Mouse (Mus musculus) left cerebral cortex, postnatal 4 days (tissue): ENCODE measurements at regions not wholly inside any gene's neighbourhood (a gene's known extent, or its start where the extent isn't known, plus 50 kb on each side); places are given as distances from the start of the nearest gene placed in this dataset.
A peak's percentile ranks its signal among the peaks of the same experiment; 100 is the strongest.

Experiments used
- DNase-seq: peaks from one replicate; pipeline ENCODE4 v3.0.0-alpha.2; 2022
- intact Hi-C: fragments of 180-260 bp; cut with DNase I; formaldehyde crosslinking; loops from one replicate; pipeline ENCODE4 v1.15.1; 2025

DNA sequence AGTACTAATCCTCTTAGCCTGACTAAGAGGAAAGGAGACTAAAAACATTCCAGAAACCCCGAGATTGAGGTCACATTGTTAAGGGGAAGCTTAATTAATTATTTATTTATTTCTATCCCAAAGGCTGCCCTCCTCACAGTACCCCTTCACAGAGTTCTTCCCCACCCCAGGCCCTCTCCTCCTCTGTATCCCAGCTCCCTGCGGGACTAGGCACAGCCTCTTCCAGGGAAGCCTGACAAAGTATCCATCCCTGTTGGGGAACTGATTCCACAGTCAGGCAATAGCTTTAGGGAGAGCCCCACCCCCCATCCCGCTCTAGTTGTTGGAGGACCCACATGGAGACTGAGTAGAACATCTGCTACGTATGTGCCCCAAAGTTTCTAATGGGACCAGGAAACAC lies 254.6 kb downstream of the Atp23 start:
- DNase-seq: no peak
- intact Hi-C loops: no loop called here

DNA sequence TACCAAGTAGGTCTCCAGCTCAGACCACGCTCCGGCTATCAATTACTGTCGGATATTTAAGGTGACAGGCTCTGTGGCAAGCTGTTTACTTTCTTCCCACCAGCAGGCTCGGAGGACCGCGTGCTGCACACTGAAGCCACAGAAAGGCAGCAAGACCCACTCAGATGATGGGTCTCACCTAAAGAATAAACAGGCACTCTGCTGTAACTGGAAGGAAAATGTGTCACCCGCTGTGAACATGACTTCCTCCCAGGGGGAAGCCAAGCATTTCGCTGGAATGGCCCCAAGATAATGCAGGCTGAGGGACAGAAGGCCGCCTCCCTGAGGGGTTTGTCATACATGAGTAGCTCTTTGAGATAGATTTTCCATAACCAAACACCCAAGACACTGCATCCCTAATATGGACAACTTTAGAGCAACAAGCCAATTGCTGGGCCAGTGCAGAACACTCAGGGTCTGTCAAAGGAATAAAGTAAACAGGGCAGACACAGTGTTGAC lies 259.3 kb downstream of the Atp23 start:
- peak; percentile 69 for DNase-seq
- intact Hi-C loops: no loop called here

DNA sequence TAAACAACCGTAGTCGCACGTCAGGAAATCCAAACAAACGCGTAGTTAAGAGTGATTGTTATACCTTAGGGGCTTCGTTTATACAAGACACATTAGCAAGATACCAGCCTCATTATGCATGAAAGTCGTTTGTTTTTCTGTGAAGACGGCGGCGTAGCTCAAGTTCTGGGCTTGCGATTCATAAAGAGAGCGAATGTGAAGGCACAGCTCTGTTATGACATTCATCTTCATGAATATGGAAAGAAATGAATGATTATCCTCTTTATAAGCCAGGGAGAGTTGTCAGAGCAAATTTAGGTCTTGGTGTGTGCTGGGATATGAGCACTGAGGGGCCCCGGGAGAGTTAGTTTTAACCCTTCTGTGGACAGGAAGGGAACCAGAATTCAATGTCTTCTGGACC lies 266.4 kb downstream of the Atp23 start:
- intact Hi-C loops: no loop called here
- DNase-seq: no peak

DNA sequence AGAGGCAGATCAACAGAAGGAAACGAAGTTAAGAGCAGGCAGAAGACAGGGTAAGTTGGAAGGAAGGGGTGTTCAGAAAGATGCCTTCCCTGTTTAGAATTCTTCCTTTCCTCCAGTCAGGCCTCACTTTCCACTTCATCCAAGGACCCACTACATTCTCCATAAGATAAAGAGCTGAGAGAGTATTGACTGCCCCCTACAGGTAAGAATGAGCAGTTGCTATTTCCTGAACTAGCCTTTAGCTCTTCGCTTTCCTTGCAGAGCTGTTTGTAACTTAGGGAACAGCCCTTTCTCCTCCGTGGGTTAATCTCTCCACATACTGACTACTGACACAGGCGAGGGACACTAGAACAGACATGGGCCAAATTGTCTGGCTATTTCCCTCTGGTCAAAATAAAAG lies 273.1 kb downstream of the Atp23 start:
- intact Hi-C loops: no loop called here
- no peak for DNase-seq

DNA sequence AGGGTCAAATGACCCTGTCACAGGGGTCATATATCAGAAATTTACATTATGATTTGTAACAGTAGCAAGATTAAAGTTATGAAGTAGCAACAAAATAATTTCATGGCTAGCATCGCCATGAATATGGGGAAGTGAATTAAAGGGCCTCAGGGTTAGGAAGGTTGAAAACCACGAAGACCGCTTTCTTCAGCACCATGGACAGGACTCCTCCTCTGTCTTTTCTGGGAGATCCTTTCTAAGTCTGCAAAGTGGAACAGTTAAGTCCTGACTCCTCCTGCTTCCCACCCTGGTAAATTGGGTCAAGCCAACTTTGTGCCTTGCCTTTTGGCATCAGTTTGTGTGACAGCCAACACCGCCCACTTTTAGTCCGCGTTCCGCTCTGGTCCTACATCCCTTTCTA lies 275.7 kb downstream of the Atp23 start:
- DNase-seq: no peak
- intact Hi-C loops: no loop called here

DNA sequence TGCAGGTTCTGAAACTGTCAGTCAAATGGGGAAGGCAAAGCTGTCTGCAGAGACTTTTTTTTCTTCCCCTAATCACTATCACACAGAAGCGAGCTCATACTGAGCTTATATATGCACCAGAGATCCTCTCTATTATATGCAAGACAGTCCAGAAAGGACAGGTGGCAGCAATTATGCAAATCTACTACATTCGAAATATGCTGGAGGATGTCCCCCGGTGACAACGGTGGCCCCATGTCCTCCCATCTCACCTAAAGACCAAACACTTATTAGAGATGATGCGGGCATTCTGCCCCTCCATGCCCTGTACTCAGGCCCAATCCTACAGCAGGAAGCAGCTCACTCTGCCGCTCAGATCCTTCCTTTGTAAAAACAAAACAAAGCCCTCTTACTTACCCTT lies 280.4 kb downstream of the Atp23 start:
- DNase-seq: no peak
- intact Hi-C loops: no loop called here

DNA sequence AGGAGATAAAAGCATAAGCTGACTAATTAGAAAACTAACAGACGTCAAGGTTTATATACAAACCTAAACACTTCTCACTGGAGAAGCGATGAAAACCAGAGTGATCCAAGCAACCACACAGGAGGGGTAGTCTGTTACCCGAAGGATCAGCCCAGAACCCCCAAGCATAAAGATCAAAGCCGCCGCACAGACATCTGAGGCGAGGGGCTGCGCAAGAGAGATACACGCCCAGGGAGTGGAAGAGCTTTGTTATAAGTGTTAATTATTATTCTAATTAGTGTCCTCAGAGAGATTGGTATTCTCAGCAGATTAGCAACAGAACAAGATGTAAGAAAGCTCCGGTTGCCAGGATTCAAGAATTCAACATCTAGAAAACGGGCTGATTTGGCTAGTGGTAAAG lies 281.2 kb downstream of the Atp23 start:
- intact Hi-C loops: no loop called here

DNA sequence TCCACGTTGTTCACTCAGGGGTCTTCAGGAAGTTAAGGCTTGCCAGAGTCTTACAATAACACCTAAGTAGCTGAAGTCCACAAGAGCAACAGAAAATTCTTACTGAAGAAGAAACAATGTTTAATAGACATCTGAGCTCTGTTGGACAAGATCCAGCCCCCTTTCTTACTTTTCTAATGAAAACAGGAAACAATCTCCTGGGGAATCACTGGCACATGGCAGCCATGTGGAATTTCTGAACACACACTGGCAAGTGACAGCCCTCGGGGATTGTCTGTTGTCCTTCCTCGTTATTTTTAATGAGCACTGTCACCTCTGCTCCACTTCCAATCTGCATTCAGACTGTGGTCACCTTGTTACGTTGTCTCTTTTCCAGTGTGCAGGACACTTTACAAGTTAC lies 288.9 kb downstream of the Atp23 start:
- DNase-seq: no peak
- intact Hi-C loops: no loop called here

More for the DNA sequence above, 281.2 kb downstream of the Atp23 start:
- DNase-seq: no peak

DNA sequence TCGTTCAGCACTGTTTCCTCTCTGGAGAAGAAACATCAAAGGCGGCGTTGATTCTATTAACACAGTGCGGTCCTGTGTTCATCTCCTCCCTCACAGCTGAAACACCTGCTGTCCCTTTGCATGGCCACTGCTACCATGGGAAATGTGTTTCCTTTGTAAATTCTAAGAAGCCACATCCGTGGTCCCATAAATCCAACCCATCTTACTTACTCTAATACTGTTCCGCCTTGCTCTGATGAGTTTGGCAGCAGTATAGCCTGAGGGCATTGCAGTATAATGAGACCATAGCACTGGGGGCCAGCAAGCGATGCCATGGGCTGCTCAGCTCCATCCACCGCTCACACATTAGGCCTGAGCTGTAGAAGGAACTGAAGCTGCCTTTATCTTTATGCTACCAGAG lies 290.6 kb downstream of the Atp23 start:
- intact Hi-C loops: no loop called here
- DNase-seq: no peak

DNA sequence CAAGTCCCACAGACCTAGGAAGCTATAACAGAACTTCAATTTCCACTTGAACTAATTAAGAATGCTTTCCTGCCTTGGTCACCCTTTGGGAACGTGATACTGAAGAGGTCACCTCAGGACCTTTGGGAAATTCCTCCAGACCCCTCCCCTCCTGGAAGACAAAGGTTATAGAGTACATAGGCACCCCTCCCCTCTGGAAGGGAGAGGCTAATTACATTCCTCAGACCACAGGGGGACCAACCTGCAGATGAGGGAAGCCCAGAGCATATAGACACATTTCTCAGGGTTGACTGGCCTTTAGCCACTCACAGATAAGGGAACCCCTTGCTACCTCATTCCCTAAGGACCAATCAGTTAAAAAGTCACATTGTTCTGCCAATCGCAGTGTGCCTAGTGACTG lies 301.5 kb downstream of the Atp23 start:
- intact Hi-C loops: no loop called here
- no peak for DNase-seq

DNA sequence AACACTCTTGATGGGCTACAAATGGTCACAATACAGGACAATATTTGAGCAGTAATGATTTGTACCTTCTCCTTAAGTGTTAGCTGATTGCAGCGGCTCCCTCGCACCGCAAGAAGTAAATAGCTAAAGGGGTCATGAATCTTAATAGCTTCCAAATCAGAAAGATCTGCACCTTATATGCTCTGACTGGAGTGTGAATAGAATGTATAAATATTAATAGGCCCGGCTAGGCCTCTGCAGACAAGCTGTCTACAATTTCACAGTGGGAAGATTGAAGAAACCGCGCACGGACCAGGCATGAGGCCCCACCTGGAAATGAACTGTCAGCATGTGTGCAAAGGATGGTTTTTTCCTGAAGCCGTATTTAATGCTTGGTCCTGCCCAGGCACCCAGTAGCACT lies 333.0 kb downstream of the Atp23 start:
- intact Hi-C loops: no loop called here
- no peak for DNase-seq

DNA sequence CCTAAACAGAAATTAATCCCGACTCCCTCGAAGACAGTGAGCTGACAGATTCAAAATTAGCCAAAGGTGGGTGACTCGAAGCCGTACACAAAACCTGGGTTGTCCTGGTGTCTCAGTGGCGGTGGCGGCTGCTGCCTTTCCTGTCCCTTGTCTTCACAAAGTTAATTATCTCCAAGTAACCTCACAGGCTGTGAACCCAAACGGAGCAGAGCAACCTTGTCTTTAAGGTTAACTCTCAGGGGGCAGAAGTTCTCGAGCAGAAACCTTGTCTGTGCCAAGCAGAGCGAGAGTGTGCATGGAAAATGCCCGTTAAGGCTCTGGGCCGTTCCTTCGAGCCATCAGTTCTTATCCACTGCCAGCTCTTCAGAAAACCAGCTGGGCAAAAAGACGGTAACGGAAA lies 335.8 kb downstream of the Atp23 start:
- intact Hi-C loops: no loop called here
- DNase-seq: no peak

DNA sequence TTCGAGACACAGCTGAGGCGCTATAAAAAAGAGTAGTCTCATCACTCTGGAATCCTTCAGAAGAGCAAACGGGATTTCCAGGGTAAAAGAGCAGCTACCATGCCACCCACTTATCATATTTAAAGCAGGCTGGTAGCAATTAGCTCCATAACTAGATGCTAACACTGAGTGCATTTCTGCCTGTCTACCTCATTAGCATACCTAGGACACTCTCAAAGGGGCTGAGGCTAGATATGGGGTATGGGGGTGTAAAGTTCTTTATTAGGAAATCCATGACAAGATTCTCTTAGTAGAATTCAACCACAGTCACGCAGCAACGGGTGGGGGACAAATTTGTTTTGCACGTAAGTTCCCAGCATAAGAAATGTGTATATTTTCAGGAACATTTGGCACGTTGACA lies 346.1 kb downstream of the Atp23 start:
- intact Hi-C loops: no loop called here
- DNase-seq: no peak

DNA sequence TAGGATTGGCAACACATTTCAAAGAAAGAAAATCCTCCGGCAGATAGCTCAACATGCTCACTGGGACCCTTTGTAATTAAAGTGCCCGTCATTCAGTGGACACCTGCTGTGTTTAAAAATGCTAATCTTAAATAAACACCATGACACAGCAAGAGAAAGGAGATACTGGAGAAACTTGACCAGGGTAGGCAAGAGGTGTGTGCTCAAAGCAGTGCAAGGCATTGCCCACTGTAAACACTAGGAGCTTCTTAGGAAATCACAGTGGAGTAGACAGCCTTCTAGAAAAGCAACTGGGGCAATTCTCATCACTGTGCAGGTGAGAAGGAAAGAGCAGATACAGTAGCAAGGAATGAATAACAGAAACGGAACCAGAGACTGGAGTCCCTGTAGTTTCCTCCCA lies 369.2 kb downstream of the Atp23 start:
- DNase-seq: no peak
- intact Hi-C loops: loop anchor here (10.0 kb wide), 1 partner anchor 333 kb away; no protein-coding TSS in a partner anchor

DNA sequence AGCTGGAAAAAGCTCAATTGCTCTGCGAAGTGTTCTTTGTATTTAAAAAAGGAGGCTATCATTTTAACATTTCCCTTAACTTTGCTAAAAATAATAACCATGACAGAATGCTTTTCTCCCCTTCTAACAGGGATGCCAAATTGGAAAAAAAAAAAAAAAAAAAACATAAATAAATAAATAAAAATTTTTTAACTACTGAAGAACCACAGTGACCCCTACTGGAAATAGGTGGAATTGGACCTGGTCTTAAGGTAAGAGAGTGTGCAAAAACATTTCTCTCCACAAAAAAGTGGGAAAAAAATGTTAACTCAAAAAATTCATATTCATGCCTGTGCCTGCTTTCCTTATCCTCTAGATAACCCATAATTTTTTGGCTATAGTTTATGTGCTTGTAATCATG lies 369.8 kb downstream of the Atp23 start:
- intact Hi-C loops: loop anchor here (10.0 kb wide), 1 partner anchor 333 kb away; no protein-coding TSS in a partner anchor
- peak; percentile 19 for DNase-seq

DNA sequence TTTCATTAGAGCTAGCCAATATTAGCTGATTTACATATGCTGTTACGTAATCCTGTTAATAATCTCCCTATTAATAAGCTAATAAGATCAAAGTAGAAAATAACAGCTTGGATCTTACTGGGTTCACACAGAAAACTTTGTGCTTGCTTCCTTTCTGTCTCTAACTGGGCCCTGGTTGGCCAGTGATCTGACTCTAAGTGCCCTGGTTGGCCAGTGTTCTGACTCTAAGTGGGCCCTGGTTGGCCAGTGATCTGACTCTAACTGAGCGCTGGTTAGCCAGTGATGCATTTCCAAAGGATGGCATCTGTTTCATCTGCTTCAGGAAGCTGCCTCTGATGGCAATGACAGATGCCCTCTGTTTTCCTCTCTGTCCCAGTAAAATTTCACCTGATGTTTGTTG lies 372.4 kb downstream of the Atp23 start:
- intact Hi-C loops: loop anchor here (10.0 kb wide), 2 partner anchors 194 to 804 kb away; no protein-coding TSS in a partner anchor
- no peak for DNase-seq

DNA sequence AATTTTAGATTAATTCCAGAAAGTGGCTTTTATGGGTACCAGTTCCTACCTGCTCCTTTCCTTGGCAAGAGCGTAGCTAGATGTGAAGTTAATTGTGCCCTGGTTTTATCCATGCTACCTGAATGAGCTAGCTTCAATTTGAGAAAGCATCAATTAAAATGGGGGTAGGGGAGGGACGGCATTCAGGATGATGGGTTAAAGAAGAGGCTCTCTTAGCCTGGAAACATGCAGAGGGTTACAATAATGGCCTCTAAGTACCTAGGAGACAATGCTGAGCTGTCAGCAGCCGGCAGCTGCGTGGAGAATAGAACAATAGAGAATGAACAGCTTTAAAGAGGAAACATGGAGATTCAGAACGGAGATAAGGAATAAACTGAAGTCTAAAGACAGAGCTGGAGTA lies 375.0 kb downstream of the Atp23 start:
- DNase-seq: no peak

DNA sequence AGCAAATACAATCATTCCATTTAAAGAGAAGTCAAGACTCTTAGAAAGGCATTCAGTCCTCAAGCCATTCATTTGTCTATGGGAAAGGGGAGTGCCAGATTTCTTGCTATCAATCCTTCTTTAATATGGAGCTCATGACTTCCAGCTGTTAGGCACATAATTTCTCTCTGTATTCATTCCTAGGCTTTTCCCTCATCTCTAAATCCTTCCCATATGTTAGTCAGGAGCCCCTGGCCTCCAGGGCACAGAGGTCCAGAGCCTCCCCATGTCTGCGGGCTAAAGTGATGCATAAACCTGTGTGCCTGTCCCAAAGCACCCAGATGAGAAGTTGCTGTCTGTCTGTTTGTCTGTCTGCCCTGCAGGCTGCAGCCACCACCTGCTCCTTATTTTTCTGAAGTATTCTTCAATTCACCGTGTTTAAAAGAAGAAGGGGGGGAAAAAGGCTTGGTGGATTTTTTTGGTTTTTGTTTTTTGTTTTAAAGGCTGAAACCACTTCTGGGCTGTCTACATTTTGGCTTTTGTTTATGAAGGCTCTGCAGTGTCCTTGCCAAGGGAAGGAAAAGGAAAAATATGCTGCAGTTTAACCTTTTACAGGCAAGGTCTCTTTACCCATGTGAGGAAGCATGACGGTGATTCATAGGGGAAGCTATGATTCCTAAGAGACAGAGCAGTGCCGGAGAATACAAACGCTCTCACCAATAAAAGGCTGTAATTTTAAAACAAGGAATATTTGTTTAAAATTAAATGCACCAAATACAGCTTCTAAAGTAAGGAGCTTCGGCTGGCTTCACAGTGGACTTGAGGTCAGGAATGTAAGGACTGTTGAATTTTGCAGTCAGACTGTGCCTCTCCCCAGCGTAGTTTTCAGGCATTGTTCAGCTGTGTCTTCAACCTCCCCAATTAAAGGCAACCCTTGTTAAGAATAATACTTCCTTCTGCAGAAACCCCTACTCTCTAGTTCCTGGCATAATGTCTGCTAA lies 379.0 kb downstream of the Atp23 start:
- intact Hi-C loops: loop anchor here (10.0 kb wide), 2 partner anchors 187 to 797 kb away; no protein-coding TSS in a partner anchor
- no peak for DNase-seq

More for the DNA sequence above, 375.0 kb downstream of the Atp23 start:
- intact Hi-C loops: loop anchor here (10.0 kb wide), 2 partner anchors 191 to 801 kb away; no protein-coding TSS in a partner anchor

DNA sequence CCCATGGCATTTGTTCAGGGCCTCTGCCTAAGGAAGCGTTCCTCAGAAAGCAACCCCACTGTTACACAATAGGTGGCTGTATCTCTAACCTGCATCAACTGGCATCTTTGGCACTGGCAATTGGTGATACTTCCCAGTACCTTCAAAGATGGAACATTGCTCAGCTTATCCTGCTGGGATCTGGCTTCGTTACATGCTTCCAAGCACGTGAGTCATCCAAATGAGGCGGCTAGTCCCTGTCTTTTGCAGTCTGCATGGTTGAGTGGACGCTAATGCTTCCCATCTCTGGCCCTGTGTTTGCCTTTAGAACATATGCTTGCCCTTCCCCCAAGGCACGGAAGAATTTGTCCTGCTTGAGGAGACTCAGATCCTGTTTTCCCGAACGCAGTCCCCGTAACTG lies 380.2 kb downstream of the Atp23 start:
- DNase-seq: peak; percentile 75
- intact Hi-C loops: loop anchor here (10.0 kb wide), 2 partner anchors 186 to 796 kb away; no protein-coding TSS in a partner anchor

DNA sequence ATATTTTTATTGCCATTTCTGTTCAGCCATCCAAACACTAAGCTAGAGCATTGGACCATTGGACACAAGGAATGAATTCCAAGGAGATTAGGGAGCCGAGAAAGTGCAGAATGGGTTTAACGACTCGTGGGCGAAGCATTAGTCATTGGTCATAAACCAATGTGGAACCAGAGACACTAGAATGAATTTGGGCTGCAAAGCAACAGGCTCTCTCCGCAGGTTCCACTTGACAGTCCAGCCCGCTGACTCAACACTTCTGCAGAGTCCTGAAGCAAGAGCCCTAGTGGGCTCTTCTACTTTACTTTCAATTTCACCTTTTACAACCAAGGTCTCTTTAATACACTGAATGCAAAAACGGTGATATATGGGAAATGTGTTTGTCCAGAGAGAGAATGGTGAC lies 388.0 kb downstream of the Atp23 start:
- intact Hi-C loops: no loop called here
- DNase-seq: no peak

DNA sequence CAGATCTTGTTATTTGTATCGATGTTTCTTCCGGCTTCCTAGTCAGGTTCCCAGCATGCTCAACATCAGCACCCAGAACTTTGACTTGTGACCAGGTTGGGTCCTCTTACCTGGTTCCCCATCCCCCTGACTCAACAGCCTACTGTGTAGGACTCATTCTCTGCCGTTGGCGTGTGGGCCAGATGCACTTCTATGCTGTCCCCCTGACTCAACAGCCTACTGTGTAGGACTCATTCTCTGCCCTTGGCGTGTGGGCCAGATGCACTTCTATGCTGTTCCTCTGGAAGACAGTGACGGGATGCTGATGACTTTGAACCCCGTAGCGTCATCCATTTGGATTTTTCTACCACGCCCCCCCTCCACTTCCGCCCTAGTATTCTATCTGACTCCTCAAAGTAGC lies 389.6 kb downstream of the Atp23 start:
- intact Hi-C loops: no loop called here
- DNase-seq: peak; percentile 93

DNA sequence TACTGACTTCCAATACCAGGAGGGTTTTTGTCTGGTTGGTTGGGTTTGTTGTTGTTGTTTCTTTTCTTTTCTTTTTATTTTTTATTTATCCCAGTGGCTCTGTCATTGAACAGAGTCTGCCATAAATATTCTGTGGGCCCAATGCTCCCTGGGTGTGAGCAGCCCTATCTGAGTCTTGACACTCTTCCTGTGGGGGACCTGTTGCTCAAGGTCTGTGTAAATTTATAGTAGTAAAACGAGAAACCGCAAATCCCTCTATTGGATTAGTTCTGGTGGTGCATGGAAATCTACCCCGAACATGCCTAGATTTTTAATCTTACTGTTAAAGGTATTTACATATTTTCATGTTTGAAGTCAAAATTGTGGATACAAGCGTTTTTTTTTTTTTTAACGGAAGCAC lies 395.2 kb downstream of the Atp23 start:
- DNase-seq: no peak
- intact Hi-C loops: no loop called here
